Mouse (Mus musculus) cerebellum, postnatal 4 days (tissue): ENCODE measurements around the gene Sbk2.
A peak's percentile ranks its signal among the peaks of the same experiment; 100 is the strongest.

Source experiments
- DNase-seq, 2 experiments: peaks; one replicate each; pipeline ENCODE4 v3.0.0; 2022; ENCODE audit warnings: low spot score in 2 of 2, mixed read lengths in 1 of 2

Sbk2 gene

GRCm38 (mm10) chr7:4922508-4922907 is 41.7 kb downstream of the Sbk2 start:
- DNase-seq = peak; percentile 59 to 81

- no peak for DNase-seq
These were observed 42.3 kb downstream of the Sbk2 start, which contains the start of gene Nat14 for GRCm38 (mm10) chr7:4921824-4922482. Gene Nat14 (plus strand): TSS chr7:4922028.

DNA sequence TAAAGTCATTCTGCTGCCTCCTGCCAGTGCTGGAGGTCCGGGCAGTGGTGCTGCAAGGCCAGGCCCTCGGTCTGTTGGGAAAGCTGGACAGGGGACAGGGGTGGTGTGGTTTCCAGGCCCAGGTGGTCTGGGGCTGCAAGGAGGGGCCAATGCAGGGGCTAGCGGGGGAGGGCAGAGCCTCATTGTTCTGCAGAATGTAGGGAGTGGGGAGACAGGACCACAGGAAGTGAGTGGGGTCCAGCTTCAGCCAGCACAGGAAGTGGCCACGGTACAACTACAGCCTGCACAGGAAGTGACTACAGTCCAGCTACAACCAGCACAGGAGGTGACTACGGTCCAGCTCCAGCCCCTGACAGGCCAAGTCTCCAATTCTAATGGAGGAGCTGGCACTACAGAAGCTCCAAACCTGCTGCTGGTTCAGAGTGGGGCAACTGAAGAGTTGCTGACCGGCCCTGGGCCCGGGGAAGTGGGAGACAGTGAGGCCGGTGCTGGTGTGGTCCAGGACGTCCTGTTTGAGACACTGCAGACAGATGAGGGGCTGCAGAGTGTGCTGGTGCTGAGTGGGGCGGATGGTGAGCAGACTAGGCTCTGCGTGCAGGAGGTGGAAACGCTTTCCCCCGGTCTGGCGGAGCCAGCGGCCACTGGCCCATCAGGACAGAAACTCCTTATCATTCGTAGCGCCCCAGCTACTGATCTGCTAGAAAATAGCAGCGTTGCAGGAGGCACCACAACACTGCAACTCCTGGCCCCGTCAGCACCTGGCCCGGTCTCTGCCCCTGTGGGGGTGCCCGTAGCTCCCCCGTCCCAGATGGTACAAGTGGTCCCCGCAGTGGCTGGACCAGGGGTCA is 43.0 kb downstream of the Sbk2 start:
- no peak for DNase-seq

DNA sequence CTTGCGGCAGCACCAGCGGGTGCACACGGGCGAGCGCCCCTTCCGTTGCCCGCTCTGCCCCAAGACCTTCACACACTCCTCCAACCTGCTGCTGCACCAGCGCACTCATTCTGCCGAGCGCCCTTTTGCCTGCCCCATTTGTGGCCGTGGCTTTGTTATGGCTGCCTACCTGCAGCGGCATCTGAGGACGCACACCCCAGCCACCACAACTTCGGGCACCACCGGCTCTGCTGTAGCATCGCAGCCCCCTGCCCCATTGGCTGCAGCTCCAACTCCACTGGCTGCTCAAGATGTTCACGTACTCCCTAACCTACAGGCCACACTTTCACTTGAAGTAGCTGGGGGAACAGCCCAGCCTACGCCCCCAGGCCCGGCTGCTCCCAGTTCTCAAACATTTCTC is 43.7 kb downstream of the Sbk2 start:
- DNase-seq = no peak

GRCm38 (mm10) chr7:4919971-4920370 is 44.2 kb downstream of the Sbk2 start:
- DNase-seq = no peak

- no peak for DNase-seq
These were observed 45.1 kb downstream of the Sbk2 start for GRCm38 (mm10) chr7:4919096-4919495.

DNA sequence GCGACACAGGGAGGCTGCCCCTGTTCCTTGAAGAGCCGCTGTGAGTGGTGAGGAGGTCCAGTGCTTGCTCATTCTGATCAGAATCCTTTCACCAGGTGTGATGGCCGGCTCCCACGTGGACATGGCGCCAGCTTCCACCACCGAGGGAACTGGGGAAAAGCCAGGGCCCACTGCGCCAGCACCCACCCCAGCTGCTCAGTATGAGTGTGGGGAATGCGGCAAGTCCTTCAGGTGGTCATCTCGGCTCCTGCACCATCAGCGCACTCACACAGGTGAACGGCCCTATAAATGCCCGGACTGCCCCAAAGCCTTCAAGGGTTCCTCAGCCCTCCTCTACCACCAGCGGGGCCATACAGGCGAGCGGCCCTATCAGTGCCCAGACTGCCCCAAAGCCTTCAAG is 45.5 kb downstream of the Sbk2 start:
- DNase-seq = no peak

DNA sequence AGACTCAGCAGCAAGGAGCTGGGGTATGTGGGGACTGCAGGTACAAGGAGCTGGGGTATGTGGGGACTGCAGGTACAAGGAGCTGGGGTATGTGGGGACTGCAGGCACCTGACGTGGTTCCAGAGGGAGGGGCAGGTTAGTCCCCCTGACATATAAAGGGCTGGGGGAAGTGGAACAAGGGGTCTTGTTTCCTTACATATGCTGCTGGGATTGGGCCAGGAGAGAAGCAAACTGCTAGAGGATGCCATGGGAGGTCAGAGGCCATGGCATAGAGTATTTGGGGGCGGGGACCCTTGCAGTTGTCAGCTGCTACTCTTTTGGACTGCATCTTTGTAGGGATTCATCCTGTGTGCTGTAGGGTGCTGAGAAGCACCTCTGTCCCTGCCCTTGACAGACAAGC is 46.7 kb downstream of the Sbk2 start:
- DNase-seq = no peak

DNA sequence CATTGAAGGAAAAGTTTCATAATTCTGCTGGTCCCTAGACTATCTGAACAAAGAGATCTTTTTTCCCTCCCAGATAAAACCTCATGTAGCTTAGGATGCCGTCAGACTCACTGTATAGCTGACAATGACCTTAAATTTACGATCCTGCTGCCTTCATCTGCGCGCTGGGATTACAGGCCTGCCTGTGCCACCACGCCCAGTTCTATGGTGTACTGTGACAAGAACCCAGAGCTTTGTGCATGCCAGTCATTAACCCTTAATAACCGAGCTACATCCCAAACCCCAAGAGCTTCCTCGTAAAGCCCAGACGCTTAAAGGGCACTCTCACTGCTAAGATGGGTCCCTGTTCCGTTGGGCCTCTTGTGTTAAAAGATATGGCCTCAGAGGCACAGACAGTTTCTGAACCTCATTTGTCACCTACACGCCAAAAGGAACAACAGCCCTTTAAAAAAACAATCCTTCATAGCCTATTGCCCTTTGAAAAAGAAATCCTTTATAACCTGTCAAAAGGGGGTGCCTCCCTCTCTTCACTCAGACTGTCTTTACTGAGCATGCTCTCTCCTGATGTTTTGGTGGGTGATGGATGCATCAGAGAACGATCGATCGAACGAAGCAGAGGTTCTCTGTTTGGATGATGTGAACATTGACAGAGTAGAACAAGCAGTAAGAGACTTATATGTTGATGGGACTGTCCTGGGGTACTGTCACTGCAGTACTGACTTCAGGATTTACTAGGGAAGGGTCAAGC is 48.4 kb downstream of the Sbk2 start:
- DNase-seq = no peak

- peak; percentile 90 to 94 for DNase-seq
These were observed 49.1 kb downstream of the Sbk2 start, which contains the start of gene Zfp628 for GRCm38 (mm10) chr7:4915007-4915665. Gene Zfp628 (plus strand): TSS chr7:4915217.

DNA sequence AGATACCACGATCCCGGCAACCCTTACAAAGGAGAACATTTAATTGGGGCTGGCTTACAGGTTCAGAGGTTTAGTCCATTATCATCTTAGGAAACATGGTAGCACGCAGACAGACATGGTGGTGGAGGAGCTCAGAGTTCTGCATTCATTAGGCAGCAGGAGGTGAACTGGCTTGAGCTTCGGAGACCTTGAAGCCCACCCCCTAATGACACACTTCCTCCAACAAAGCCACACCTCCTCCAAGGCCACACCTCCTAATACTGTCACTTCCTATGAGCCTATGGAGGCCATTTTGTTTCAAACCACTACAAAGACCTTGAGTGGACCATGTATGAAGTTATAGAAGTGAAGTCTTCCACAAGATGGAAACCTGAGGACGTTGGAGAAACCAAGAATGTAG is 52.0 kb downstream of the Sbk2 start:
- DNase-seq = no peak

DNA sequence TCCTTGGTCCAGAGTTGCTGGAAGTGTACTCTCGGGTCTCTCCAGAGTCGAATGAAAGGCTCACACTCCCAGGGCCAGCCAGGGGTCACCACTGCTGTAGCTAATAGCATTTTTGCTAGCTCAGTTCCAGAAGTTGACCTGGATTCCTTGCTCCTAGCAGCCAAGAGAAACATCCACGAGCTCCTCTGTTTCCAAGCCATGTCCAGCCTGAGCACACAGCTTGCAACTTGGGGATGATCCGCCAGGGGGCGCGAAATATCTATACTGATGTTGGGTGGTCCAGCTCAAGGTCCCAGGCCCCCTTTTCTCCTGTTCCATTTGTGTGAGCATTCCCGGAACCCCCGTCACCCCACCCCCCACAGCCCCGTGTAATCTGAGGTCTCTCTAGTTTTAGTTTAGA is 52.6 kb downstream of the Sbk2 start:
- DNase-seq = peak; percentile 57 to 83

- DNase-seq = no peak
These were observed 57.7 kb downstream of the Sbk2 start, which contains the start of gene Gm36210 for GRCm38 (mm10) chr7:4906466-4906950. Gene Gm36210 (minus strand): TSS chr7:4906516.

- DNase-seq = no peak
These were observed 61.8 kb downstream of the Sbk2 start for GRCm38 (mm10) chr7:4902404-4902803.

- peak in 1 of 2 experiments; percentile 49 for DNase-seq
These were observed 63.0 kb downstream of the Sbk2 start for GRCm38 (mm10) chr7:4901171-4901570.

GRCm38 (mm10) chr7:4900523-4900851 is 63.7 kb downstream of the Sbk2 start:
- no peak for DNase-seq

DNA sequence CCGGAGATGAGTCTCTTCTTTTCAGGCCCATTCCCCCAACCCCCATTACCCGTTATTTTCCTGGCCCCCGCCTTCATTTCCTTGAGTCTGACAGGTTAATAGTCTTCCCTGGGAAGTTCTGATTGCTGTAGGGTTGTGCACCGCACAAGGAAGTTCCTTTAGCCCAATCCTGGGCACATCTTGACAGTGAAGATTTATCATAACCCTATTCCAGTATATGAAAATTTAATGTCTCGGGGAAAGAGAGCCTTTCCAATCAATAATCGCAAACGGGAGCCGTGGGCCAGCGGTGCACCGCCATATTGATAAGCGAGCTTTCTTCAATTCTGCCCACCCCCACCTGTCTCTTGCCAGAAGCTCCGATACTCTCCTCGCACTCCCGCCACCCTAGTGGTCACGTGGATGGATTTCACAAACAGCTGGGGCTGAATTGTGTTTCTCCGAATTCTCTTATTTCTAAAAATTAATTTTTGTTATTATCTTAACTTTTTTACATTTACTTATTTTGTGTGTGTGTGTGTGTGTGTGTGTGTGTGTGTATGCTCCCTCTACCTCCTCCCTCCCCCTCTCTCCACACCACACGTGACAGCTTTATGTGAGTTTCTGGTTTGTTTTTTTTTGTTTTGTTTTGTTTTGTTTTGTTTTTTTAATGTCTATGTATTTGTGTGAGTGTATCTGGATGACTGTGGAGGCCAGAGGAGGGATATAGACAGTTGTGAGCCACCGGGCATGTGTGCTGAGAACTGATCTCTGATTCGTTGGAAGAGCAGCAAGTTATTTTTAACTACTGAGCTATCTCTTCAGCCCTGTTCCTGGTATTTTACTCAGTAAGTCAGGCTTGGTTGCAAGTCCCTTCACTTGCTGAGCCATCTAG is 64.3 kb downstream of the Sbk2 start:
- no peak for DNase-seq

- no peak for DNase-seq
These were observed 65.2 kb downstream of the Sbk2 start for GRCm38 (mm10) chr7:4898851-4899648.

- no peak for DNase-seq
These were observed 69.0 kb downstream of the Sbk2 start for GRCm38 (mm10) chr7:4895186-4895585.
